Mouse (Mus musculus) cerebellum, adult 2 months (tissue): Measurements from ENCODE around the gene Cilp.

Experiments used
- CTCF ChIP-seq: fragments of 200-500 bp; IDR thresholded peaks from 2 replicates; pipeline ENCODE4 v1.5.1; 2011; ENCODE audit warnings: low read depth, mild to moderate bottlenecking, control low read depth, low read length, moderate library complexity, borderline replicate concordance; ENCODE audit not compliant: insufficient read depth
- POLR2A ChIP-seq: fragments of 200-500 bp; IDR thresholded peaks from 2 replicates; pipeline ENCODE4 v1.6.1; 2011; ENCODE audit warnings: low read length, control low read depth, borderline replicate concordance; ENCODE audit not compliant: insufficient read depth

DNA sequence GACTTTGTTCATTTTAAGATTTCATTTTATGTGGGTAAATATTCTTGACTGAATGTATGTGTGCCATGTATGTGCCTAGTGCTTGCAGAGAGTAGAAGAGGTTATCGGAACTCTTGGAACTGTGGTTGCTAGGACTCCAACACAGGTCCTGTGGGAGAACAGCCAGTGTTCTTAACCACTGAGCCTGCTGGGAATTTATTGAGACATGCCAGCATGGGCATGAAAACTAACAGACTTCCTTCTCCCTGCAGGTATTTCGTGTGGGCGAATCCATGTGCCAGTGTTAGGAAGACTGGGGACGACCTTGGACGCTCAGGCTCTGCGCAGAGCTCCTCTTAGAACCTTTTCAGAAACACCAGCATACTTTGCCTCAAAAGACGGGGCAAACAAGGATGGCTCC is 34.7 kb downstream of the Cilp start:
- no peak for TF ChIP-seq POLR2A
- no peak for TF ChIP-seq CTCF
